Mouse (Mus musculus): ENCODE measurements around the gene Bahd1. TPM values are rescaled to one million over a fixed set of nuclear protein-coding genes. Genes with fewer than 3 reads are reported as not detected.

Gene Bahd1
- polyA plus RNA-seq, 1 experiment from 2014 or later: 2.2 TPM

DNA sequence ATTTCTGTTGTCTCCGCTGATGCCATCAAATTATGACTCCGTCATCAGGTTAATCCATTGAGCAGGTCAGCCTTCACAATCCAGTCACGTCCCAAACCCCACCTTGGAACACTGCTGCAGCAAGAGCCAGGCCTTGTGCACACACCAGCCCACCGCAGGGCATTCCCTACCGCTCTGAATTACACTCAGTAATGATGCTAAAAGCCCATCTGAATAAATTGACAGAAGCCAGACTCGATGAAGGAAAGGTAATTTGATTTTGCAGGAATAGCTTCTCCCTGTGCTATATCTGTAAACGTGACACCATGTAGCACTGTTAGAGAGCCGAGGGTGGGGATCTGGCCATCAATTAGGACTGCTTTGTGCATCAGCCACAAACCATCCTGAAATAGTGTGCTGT is 24.9 kb upstream of the Bahd1 start:
- no peaks in the 10 kb centered on the region for H3K27me3 ChIP-seq (ENCODE audit: control insufficient read depth, insufficient read depth, low read length)
- H3K4me3 ChIP-seq (ENCODE audit: low read depth, low read length): no peak overlapping the region
- no peak overlapping the region for H3K27ac ChIP-seq (ENCODE audit: low read depth, low read length)
- no peak overlapping the region for H3K4me2 ChIP-seq (ENCODE audit: low read depth, low read length)
- H3K9ac ChIP-seq (replicated peaks; ENCODE audit: low read depth, low read length): no peak overlapping the region
- no peaks in the 10 kb centered on the region; the same call in 1 of the 2 replicates for H3K36me3 ChIP-seq (ENCODE audit: control insufficient read depth, insufficient read depth, low read length)
- no peaks in the 10 kb centered on the region for H3K4me1 ChIP-seq (ENCODE audit: control insufficient read depth, insufficient read depth, low read length)
- H3K9me3 ChIP-seq (ENCODE audit: control insufficient read depth, low read length): no peaks in the 10 kb centered on the region
- ATAC-seq (ENCODE audit: low read depth): no peak
- 92% methylated on average over 8 of the region's 8 CpGs for WGBS

DNA sequence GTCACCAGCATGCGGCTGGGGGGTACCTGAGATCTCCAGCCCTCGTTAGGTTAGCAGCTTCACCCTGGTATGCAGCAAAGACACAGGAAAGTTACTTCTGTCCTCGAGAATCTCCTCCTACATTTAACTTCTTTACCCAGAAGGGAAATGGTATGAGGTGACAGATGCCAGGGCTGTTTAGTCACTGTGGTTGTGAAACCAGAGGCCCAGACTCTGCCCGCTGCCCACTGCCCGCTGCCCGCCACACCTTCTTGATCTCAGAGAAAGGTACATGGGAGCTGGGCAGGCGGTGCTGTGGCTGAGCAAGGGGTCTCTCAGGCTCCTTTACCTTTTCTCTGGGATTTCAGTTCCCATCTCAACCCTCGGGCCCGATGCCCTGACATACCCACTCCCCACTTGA is 23.7 kb upstream of the Bahd1 start:
- 96% methylated on average over 9 of the region's 9 CpGs for WGBS
- Histone ChIP-seq H3K9me3 (ENCODE audit: control insufficient read depth, low read length) (no peaks in the 10 kb centered on the region), H3K4me2 (ENCODE audit: low read depth, low read length) (no peak overlapping the region), H3K9ac (replicated peaks; ENCODE audit: low read depth, low read length) (no peak overlapping the region), H3K4me1 (ENCODE audit: control insufficient read depth, insufficient read depth, low read length) (no peaks in the 10 kb centered on the region), H3K27me3 (ENCODE audit: control insufficient read depth, insufficient read depth, low read length) (no peaks in the 10 kb centered on the region), H3K36me3 (ENCODE audit: control insufficient read depth, insufficient read depth, low read length) (no peaks in the 10 kb centered on the region; the same call in 1 of the 2 replicates), H3K4me3 (ENCODE audit: low read depth, low read length) (no peak overlapping the region), H3K27ac (ENCODE audit: low read depth, low read length) (no peak overlapping the region)
- no peak for ATAC-seq (ENCODE audit: low read depth)

DNA sequence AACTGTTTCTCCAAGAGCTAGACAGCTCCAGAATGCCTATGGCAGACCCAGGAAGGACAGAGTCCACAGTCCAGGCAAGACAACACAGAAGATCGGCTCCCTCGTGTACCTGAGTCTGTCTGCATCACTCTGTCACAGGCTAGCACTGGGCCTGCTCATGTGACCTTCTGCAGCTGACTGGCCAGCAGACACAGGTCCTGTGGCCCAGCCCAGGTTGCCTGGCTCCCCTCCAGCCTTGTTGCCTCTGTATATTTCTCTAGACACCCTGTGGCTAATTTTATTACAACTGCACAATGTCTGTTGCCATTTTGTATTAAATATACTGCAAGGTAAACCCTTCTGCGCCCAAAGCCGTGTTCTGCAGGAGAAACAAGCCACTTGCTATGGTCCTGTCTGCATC is 19.2 kb upstream of the Bahd1 start:
- WGBS: 87% methylated on average over 4 of the region's 4 CpGs
- Histone ChIP-seq H3K4me3 (ENCODE audit: low read depth, low read length) (no peak overlapping the region), H3K4me1 (ENCODE audit: control insufficient read depth, insufficient read depth, low read length) (no peaks in the 10 kb centered on the region; the same call in 1 of the 2 replicates), H3K4me2 (ENCODE audit: low read depth, low read length) (no peak overlapping the region), H3K27me3 (ENCODE audit: control insufficient read depth, insufficient read depth, low read length) (no peaks in the 10 kb centered on the region), H3K9me3 (ENCODE audit: control insufficient read depth, low read length) (no peaks in the 10 kb centered on the region), H3K9ac (replicated peaks; ENCODE audit: low read depth, low read length) (no peak overlapping the region), H3K36me3 (ENCODE audit: control insufficient read depth, insufficient read depth, low read length) (no peaks in the 10 kb centered on the region), H3K27ac (ENCODE audit: low read depth, low read length) (no peak overlapping the region)
- ATAC-seq (ENCODE audit: low read depth): no peak

DNA sequence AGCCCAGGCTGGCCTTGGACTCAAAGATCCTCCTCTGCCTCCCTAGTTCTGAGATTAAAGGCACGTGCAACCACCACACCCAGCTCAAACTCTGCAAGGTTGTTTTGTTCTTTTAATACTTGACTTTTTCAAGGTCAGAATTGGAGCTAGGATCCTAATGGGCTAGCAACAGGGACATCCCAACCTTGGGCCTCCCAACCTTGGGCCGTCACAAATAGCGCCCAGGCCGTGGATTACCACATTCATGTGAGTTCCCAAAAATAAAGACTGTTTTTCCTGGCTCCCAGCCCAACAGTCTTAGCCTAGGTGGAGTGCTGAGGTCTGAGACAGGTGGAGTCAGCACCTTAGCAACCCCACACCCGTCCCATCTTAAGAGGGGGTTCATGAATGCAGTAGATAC is 18.2 kb upstream of the Bahd1 start:
- H3K9me3 ChIP-seq (ENCODE audit: control insufficient read depth, low read length): no peaks in the 10 kb centered on the region
- no peak for ATAC-seq (ENCODE audit: low read depth)
- no peaks in the 10 kb centered on the region for H3K36me3 ChIP-seq (ENCODE audit: control insufficient read depth, insufficient read depth, low read length)
- H3K9ac ChIP-seq (replicated peaks; ENCODE audit: low read depth, low read length): no peak overlapping the region
- no peaks in the 10 kb centered on the region; the same call in 1 of the 2 replicates for H3K4me1 ChIP-seq (ENCODE audit: control insufficient read depth, insufficient read depth, low read length)
- no peak overlapping the region for H3K27ac ChIP-seq (ENCODE audit: low read depth, low read length)
- no peaks in the 10 kb centered on the region for H3K27me3 ChIP-seq (ENCODE audit: control insufficient read depth, insufficient read depth, low read length)
- WGBS: 87% methylated on average over 5 of the region's 5 CpGs
- H3K4me2 ChIP-seq (ENCODE audit: low read depth, low read length): no peak overlapping the region
- no peak overlapping the region for H3K4me3 ChIP-seq (ENCODE audit: low read depth, low read length)

DNA sequence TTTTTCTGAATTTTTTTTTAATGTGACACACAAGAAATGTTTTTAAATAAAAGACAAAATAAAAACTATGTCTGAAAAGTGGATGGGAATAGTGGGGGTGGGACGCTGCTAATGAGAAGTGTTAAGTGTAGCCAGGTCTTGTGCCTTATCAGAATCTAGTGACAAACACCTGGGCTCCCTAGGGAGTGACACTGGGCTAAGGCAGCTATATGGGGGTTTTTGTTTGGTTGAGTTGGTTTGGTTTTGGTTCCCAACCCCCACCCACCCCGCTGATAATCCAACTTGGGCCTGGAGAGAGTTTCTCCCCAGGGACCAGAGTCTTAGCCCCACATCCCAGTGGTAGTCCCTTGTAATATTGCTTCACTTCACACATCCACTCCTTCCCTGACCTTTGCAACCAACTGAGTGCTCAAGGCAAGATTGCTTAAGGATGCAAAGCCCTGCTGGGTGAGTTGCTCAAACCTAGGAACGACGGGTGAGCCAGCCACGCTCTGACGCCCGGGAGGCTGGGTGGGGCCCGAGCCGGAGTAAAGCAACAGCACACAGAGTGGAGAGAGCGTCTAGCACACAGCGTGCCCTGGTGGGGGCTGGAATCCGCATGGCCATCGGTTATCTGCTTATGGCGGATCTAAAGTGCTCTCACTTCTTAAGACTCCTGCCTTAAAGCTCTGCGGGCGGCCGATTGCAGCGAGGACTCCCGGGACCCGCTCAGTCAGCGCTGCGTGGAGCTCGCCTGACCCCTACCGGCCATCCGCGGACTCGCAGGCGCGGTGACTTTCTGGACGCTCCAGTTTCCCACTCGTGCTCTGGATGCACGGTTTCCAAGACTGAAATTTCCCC is 17.1 kb upstream of the Bahd1 start:
- Histone ChIP-seq H3K4me1 (ENCODE audit: control insufficient read depth, insufficient read depth, low read length) (no peaks in the 10 kb centered on the region; the same call in 1 of the 2 replicates), H3K36me3 (ENCODE audit: control insufficient read depth, insufficient read depth, low read length) (no peaks in the 10 kb centered on the region), H3K9me3 (ENCODE audit: control insufficient read depth, low read length) (no peaks in the 10 kb centered on the region), H3K27me3 (ENCODE audit: control insufficient read depth, insufficient read depth, low read length) (no peaks in the 10 kb centered on the region), H3K4me3 (ENCODE audit: low read depth, low read length) (peak overlapping the region; percentile 31), H3K4me2 (ENCODE audit: low read depth, low read length) (peak overlapping the region; percentile 75), H3K9ac (replicated peaks; ENCODE audit: low read depth, low read length) (peak overlapping the region; percentile 42; the same call in 1 of the 2 replicates), H3K27ac (ENCODE audit: low read depth, low read length) (no peak overlapping the region)
- 3% methylated on average over 32 of the region's 32 CpGs for WGBS
- peak; percentile 82 for ATAC-seq (ENCODE audit: low read depth)

DNA sequence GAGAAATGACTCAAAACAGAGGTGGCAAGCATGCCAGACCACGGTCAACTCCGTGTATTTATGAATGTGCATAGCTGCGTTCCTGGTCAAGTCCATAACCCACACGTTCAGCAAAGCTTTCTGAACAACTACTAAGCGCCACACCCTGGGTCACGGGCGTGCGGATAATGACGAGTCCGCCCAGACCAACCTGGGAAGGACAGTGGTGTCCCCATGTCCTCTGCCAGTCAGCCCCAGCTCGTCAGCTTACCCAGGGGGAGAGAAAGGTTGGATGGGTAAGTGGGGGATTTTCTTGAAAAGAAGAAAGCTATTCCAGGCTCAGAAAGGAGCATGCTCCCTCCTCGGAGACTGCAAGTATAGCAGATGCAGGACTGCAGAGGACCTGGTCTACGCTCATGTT is 12.7 kb upstream of the Bahd1 start:
- no peak overlapping the region for H3K4me3 ChIP-seq (ENCODE audit: low read depth, low read length)
- H3K4me1 ChIP-seq (ENCODE audit: control insufficient read depth, insufficient read depth, low read length): no peaks in the 10 kb centered on the region; the same call in 1 of the 2 replicates
- H3K9me3 ChIP-seq (ENCODE audit: control insufficient read depth, low read length): no peaks in the 10 kb centered on the region
- no peak overlapping the region for H3K4me2 ChIP-seq (ENCODE audit: low read depth, low read length)
- H3K27me3 ChIP-seq (ENCODE audit: control insufficient read depth, insufficient read depth, low read length): no peaks in the 10 kb centered on the region
- no peak overlapping the region for H3K27ac ChIP-seq (ENCODE audit: low read depth, low read length)
- no peaks in the 10 kb centered on the region for H3K36me3 ChIP-seq (ENCODE audit: control insufficient read depth, insufficient read depth, low read length)
- H3K9ac ChIP-seq (replicated peaks; ENCODE audit: low read depth, low read length): no peak overlapping the region
- WGBS: 74% methylated on average over 13 of the region's 13 CpGs
- no peak for ATAC-seq (ENCODE audit: low read depth)

DNA sequence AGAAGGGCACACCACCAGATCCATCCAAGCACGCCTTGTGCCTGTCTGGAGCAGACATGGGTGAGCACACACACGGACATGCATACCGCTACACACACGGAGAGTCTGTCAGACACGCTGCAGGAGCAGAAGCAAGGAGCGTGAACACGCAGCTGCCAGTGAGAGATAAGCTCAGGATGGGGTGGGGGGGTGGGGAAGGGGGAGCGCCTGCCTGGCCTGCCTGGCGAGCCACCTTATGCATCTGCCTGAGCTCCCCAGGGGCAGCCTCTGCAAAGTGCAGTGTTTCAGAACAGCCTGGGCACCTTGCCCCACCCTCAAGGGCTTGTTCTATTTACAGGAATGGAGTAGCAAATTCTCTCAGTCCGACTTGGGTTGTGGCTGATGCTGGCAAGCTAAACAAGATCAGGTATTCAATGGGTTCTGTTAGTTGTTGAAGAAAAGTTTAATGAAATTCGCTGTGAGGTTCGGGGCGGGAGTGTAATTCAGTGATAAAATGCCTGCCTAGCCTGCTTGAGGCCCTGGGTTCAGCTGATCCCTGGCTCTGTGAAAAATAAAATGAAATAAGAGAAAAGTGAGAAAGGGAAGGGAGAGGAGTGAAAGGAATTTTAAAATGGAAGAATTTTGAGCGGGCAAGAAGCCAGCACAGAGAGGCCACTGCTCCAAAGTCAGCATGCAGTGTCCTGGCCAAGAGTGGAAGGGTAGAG is 12.2 kb upstream of the Bahd1 start:
- H3K4me3 ChIP-seq (ENCODE audit: low read depth, low read length): no peak overlapping the region
- WGBS: 34% methylated on average over 14 of the region's 14 CpGs
- ATAC-seq (ENCODE audit: low read depth): no peak; the same call in 1 of the 2 replicates

DNA sequence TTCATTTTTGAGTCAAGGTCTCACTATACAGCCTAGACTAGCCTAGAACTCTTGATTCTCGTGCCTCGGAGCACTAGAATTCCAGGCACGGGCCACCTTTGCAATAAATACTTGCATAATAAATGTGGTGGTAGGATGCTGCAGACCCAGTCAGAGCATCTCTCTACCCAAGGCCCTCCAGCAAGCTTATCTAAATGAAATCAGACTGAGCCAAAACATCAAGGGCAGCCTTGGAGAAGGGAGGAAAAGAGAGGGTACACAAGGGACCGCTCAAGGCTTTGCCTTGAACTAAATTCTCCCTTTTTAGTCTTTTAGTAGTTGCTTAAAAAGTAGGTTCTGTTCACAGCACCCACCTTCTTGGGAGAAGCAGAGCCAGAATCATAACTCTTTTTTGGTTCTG is 9.0 kb upstream of the Bahd1 start:
- H3K9ac ChIP-seq (replicated peaks; ENCODE audit: low read depth, low read length): no peak overlapping the region
- H3K9me3 ChIP-seq (ENCODE audit: control insufficient read depth, low read length): no peaks in the 10 kb centered on the region
- WGBS: 86% methylated on average over 4 of the region's 4 CpGs
- ATAC-seq (ENCODE audit: low read depth): no peak
- no peak overlapping the region for H3K4me3 ChIP-seq (ENCODE audit: low read depth, low read length)
- no peak overlapping the region for H3K27ac ChIP-seq (ENCODE audit: low read depth, low read length)
- no peaks in the 10 kb centered on the region for H3K4me1 ChIP-seq (ENCODE audit: control insufficient read depth, insufficient read depth, low read length)
- no peak overlapping the region for H3K4me2 ChIP-seq (ENCODE audit: low read depth, low read length)
- no peaks in the 10 kb centered on the region for H3K36me3 ChIP-seq (ENCODE audit: control insufficient read depth, insufficient read depth, low read length)
- H3K27me3 ChIP-seq (ENCODE audit: control insufficient read depth, insufficient read depth, low read length): peaks cover 13% of the 10 kb centered on the region

More for the DNA sequence above, 12.2 kb upstream of the Bahd1 start:
- H3K9me3 ChIP-seq (ENCODE audit: control insufficient read depth, low read length): no peaks in the 10 kb centered on the region
- H3K27me3 ChIP-seq (ENCODE audit: control insufficient read depth, insufficient read depth, low read length): no peaks in the 10 kb centered on the region
- H3K36me3 ChIP-seq (ENCODE audit: control insufficient read depth, insufficient read depth, low read length): no peaks in the 10 kb centered on the region
- H3K4me2 ChIP-seq (ENCODE audit: low read depth, low read length): no peak overlapping the region
- no peak overlapping the region for H3K9ac ChIP-seq (replicated peaks; ENCODE audit: low read depth, low read length)
- H3K4me1 ChIP-seq (ENCODE audit: control insufficient read depth, insufficient read depth, low read length): no peaks in the 10 kb centered on the region; the same call in 1 of the 2 replicates
- no peak overlapping the region for H3K27ac ChIP-seq (ENCODE audit: low read depth, low read length)
